9 mouse cellular contexts compared by ENCODE assay signal in genomic region chr1:138576803-138577202, GRCm38 (mm10). TPM values are rescaled to one million over a fixed set of nuclear protein-coding genes. Genes with fewer than 3 reads are reported as not detected.
DNase-seq lines count a peak whose midpoint lies in the region; ATAC-seq and TF ChIP-seq lines count a peak whose summit lies in the region.
"Had no signal": no experiment of that assay in that cellular context is flagged by ENCODE, and none has a peak within 500 bp of the region (broad histone marks: within the 10 kb centered on the region; RNA-seq: fewer than 3 reads in every experiment).

No protein-coding gene starts in this region.

- H3K27ac ChIP-seq in hindbrain, embryonic 16.5 days (ENCODE audit: low read depth, low read length): no peak overlapping the region
- H3K27ac ChIP-seq in hindbrain, embryonic 12.5 days: no peak overlapping the region
- H3K27ac ChIP-seq: macrophage had no signal

- H3K9ac ChIP-seq in hindbrain, embryonic 16.5 days (ENCODE audit: low read depth, low read length): no peak overlapping the region
- no peak overlapping the region for H3K9ac ChIP-seq in hindbrain, embryonic 12.5 days

- WGBS in hindbrain, embryonic 16.5 days: 51% methylated on average over 7 of the region's 7 CpGs
- 74% methylated on average over 7 of the region's 7 CpGs for WGBS in hindbrain, embryonic 12.5 days

- no peaks in the 10 kb centered on the region for H3K27me3 ChIP-seq in hindbrain, embryonic 16.5 days (replicated peaks; ENCODE audit: control insufficient read depth, insufficient read depth, low read length)
- no peaks in the 10 kb centered on the region for H3K27me3 ChIP-seq in hindbrain, embryonic 12.5 days

- DNase-seq in brain, embryonic 14.5 days (ENCODE audit: low read depth): peak; percentile 57
- peak; percentile 72 for DNase-seq in gastrocnemius, postnatal 14 days
- DNase-seq in layer of hippocampus, postnatal 36 days: peak; percentile 23 to 48
- no peak for DNase-seq in testis, postnatal 14 days (ENCODE audit: low spot score)
- DNase-seq in c-Kit-positive CD71-positive TER-119-positive erythroid progenitor cells, embryonic 14.5 days (ENCODE audit: low spot score): no peak

- intact Hi-C loops in gastrocnemius, postnatal 14 days (cut with DNase I; ENCODE audit: low total_unique reads): no loop called here

- peaks cover 4% of the 10 kb centered on the region for H3K4me1 ChIP-seq in hindbrain, embryonic 16.5 days (ENCODE audit: control insufficient read depth, insufficient read depth, low read depth, low read length)
- peaks cover 4% of the 10 kb centered on the region for H3K4me1 ChIP-seq in hindbrain, embryonic 12.5 days

- H3K4me2 ChIP-seq in hindbrain, embryonic 16.5 days (ENCODE audit: low read length): no peak overlapping the region
- no peak overlapping the region for H3K4me2 ChIP-seq in hindbrain, embryonic 12.5 days (replicated peaks)

- H3K4me3 ChIP-seq in hindbrain, embryonic 16.5 days (ENCODE audit: low read length): no peak overlapping the region
- H3K4me3 ChIP-seq in hindbrain, embryonic 12.5 days: no peak overlapping the region

- H3K9me3 ChIP-seq in hindbrain, embryonic 16.5 days (ENCODE audit: control insufficient read depth, low read length): no peaks in the 10 kb centered on the region
- no peaks in the 10 kb centered on the region for H3K9me3 ChIP-seq in hindbrain, embryonic 12.5 days (replicated peaks)

- peak; percentile 88 for ATAC-seq in hindbrain, embryonic 16.5 days
- ATAC-seq in hindbrain, embryonic 12.5 days (ENCODE audit: low FRiP score): no peak
- no peak for ATAC-seq in megakaryocyte, adult 5-6 weeks (ENCODE audit: poor library complexity, severe bottlenecking)

- no peaks in the 10 kb centered on the region for H3K36me3 ChIP-seq in hindbrain, embryonic 16.5 days (ENCODE audit: control insufficient read depth, insufficient read depth, low read length)
- no peaks in the 10 kb centered on the region for H3K36me3 ChIP-seq in hindbrain, embryonic 12.5 days

- TF ChIP-seq CTCF in brain, embryonic 14.5 days (IDR thresholded peaks at IDR 0.05; ENCODE audit: borderline replicate concordance, extremely low read depth, insufficient read depth, insufficient read length): no peak

- no peak for TF ChIP-seq POLR2A in brain, embryonic 14.5 days (IDR thresholded peaks at IDR 0.05; ENCODE audit: borderline replicate concordance, extremely low read depth, insufficient read depth, insufficient read length, poor library complexity, severe bottlenecking)

RNA-seq across cellular contexts. Expression of gene Nek7, which starts 43.1 kb away (rescaled TPM):
- polyA plus RNA-seq in hindbrain, embryonic 16.5 days (2015; fragmentation: Nextera tagmentation; extraction: Ambion mirVana): 10.9 and 12.3 TPM in 2 replicates
- 23.2 and 24.5 TPM in 2 replicates for polyA plus RNA-seq in hindbrain, embryonic 12.5 days (2016; fragmentation: Nextera tagmentation; extraction: Ambion mirVana)
- 7.2 and 8.5 TPM in 2 replicates for polyA plus RNA-seq in brain, embryonic 14.5 days (2012; rRNA removed)
- 10 to 100 TPM; 51.2 to 56.9 TPM for total RNA-seq in gastrocnemius, postnatal 14 days (2021)
- 10 to 100 TPM; 34.4 to 35.6 TPM for total RNA-seq in layer of hippocampus, postnatal 36 days (2021)
- total RNA-seq in megakaryocyte, adult 5-6 weeks (2015): 57.3 and 65.8 TPM in 2 replicates
- total RNA-seq in megakaryocyte, adult 5-6 weeks (2017): 52.9 and 59.6 TPM in 2 replicates

Comparison
In these comparisons a context has a peak if more than half of its experiments do, and no peak if none do; other contexts are left out.
1. DNase-seq: peak in brain, embryonic 14.5 days (single experiment), gastrocnemius, postnatal 14 days (single experiment) and layer of hippocampus, postnatal 36 days (2 of 2); none in testis, postnatal 14 days (single experiment) and c-Kit-positive CD71-positive TER-119-positive erythroid progenitor cells, embryonic 14.5 days (single experiment).